Mouse (Mus musculus): ENCODE data around the gene Slc1a5.
A peak's percentile ranks its signal among the peaks of the same experiment; 100 is the strongest.

Slc1a5 gene

DNA sequence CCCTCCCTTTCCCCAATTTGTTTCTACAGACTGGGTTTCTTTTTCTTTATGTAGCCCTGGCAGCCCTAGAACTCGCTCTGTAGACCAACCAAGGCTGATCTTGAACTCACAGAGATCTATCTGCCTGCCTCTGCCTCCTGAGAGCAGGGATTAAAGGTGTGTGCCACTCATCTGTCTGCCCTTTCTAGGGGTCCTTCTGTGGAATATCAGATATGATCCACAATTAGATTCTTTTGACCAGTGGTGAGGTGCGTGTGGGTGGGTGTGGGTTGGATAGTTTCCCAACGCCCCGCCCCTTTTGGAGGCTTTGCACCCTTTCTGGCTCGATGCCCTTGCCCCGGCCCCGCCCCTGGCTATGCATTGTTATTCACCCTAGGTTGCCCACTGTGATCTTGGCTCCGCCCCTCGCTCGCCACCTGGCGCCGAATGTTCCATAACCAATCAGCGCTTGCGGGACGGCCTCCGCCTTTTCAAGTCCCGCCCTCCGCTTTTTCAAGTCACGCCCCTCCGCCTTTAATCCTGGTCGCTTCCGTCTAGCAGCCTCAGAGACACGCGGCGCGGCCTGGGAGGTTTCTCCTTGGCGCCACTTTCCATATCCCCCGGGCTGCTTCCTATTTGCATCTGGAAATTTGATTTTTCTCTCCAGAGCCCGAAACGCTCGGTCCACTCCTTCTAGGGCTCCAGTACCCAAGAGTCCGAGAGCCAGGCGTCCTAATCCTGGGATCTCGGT, at the start of gene Slc1a5:
Slc1a5 (plus strand) TSS at position 516 of the 730 bp plus-strand sequence.
- DNase-seq (ENCODE audit: low read depth, low spot score): peak; percentile 92

DNA sequence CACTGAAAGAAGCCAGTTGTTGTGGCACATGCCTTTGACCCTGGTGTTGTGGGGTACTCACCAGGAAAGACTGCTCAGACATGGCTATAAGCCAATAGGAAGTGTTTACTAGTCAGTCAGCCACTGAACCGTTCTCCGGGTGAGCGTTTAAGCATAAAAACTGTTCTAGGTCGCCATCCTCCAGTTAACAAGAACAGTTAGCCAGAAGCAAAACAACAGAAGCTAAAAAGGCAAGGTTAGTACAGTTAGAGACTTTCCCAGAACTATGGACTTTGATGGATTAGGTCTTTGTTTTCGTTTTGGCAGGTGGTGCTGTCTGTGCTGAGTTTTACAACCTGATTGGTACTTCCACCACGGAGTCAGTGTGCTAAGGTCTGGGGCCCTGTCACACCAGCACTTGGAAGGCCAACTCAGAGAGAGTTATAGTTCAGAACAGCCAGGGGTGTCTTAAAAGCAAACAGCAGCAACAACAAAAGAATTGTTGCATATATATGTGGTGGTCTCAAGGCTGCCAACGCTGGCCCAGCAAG, 49.2 kb upstream of the Slc1a5 start:
- DNase-seq (ENCODE audit: low read depth, low spot score): no peak

DNA sequence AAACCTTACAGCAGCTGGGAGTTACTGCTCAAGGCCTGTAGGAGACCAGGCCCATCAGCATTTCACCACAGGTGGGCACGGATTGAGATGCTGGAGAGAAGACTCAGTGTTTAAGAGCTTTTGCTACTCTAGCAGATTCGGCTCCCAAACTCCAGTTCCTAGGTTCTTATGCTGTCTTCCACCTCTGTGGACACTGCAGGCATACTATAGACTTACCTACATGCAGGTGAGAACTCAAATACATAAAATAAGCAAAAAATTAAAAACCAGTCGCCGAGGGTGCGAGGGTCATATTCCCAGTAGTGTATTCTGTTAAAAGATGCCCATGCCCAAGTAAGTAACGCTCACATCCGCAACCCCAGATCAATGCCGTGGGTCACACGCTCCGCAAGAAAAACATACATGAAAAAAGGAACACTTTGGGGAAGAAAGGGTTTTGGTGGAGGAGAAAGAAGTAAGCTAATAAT, 43.5 kb upstream of the Slc1a5 start:
- DNase-seq (ENCODE audit: low read depth, low spot score): no peak

DNA sequence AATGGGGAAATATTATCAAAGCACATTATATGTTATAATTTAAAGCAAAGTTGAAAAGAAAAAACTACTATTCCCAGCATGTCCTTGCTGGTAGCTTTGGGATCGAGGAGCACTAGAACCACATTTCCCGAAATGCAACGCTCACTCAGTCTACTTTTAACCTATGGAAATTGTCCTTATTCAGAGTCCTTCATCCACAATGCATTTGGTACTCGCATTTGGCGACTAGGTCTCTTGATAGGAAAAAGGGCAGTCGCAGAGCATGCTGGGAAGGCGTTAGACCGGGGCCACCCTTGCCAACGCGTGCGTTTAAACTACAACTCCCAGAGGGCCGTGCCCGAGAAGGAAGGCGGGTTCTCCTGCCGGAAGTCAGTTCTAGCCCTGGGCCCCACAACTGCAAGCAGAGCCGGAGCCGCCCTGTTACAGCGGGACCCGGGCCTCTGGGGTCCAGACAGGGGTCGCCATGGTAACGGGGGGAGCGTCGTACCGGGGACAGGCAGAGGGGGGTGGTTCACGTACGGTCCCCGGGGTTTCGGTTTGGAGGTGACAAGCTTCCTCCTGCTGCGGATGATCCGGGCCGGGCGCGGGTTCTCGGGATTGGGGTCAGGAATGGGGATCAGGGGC, 43.0 kb upstream of the Slc1a5 start, which contains the start of gene Ap2s1:
Ap2s1 (plus strand) TSS at position 338 of the 624 bp plus-strand sequence.
- peak; percentile 95 for DNase-seq (ENCODE audit: low read depth, low spot score)

DNA sequence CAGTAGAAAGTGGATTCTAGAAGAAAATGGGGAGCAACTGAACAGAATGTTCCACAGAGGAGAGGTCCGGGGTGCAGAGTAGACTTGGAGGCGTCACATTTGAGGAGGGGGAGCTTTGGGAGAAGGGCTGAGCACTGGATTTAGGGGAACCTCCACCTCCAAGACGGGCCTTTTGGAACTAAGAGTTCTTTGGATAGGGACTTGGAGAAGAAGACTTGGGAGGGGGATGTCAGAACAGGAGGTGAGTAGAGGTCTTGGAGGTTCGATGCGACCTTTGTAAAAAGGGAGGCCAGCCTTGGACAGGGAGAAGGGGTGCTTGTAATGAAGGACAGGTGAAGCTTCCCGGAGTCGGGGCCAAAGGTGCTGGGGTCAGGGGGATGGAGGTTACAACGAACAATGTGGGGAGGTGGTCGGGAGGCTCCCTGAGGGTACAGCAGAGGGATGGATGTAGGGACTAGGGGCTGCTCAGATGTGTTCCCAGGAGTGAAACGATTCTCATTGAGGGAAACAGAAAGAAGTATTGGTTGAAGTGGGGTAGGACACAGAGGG, 42.0 kb upstream of the Slc1a5 start:
- no peak for DNase-seq (ENCODE audit: low read depth, low spot score)

DNA sequence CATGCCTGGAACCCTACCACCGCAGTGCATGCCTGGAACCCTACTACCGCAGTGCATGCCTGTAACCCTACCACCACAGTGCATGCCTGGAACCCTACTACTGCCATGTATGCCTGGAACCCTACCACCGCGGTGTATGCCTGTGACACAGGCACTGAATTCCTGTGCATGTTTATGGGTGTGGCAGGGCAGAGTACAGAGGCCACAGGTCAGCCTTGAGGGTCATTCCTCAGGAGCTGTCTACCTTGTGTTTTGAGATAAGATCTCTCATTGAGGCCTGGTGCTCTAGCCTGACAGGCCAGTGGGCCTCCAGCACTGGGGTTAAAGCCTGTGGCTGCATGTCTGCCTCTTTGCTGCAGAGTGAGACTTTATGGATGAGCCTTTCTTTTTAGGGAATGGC, 35.8 kb upstream of the Slc1a5 start:
- DNase-seq (ENCODE audit: low read depth, low spot score): no peak

DNA sequence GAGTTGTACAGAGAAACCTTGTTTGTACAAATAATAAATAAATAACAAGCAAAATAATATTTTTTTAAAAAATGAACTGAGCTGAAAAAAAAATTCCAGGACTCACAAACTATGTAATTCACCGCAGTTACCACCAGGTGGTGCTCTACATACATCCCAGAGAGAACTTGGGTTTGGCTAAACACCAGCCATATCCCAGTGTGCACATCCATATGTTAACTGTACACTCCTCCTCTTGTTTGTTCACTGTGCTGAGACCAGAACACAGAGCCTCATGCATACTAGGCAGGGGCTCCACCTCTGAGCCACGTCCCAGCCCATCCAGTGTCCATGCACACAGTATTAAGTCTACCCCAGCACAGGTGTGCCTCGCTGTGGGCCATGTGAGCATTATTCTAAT, 35.0 kb upstream of the Slc1a5 start:
- DNase-seq (ENCODE audit: low read depth, low spot score): peak; percentile 53

DNA sequence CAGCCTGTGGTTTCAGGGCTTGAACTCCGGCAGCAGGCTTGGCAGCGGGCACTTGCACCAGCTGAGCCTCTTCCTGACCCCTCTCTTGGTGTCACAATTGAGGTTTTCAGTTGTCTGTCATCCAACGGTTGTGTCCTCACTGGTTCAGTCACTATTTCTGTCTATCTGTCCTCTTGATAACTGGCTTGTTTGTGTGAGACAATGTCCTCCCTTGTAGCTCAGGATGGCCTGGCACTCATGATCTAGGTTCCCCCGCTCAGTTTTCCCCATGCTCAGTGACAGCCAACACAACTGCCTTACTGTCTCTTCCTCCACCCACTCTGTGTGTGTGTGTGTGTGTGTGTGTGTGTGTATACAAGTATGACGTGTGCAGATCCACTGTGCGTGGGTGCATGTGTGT, 33.5 kb upstream of the Slc1a5 start:
- DNase-seq (ENCODE audit: low read depth, low spot score): no peak

DNA sequence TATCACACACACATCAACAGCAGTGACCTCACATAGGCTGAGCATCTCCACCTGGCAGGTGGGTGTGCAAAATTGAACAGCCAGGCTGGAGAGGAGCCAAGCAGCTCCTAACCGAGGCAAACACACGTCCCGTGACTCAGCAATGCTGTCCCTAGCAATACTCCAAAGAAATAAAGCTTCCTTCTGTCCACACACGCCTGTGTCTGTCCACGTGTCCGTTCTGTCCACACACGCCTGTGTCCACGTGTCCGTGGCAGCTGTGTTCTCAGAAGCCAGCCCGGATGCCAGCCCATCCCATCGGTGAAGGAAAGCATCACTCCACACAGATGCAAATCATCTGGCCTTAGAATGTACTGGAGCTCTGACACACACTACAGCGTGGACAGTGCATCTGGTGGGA, 29.1 kb upstream of the Slc1a5 start:
- no peak for DNase-seq (ENCODE audit: low read depth, low spot score)

DNA sequence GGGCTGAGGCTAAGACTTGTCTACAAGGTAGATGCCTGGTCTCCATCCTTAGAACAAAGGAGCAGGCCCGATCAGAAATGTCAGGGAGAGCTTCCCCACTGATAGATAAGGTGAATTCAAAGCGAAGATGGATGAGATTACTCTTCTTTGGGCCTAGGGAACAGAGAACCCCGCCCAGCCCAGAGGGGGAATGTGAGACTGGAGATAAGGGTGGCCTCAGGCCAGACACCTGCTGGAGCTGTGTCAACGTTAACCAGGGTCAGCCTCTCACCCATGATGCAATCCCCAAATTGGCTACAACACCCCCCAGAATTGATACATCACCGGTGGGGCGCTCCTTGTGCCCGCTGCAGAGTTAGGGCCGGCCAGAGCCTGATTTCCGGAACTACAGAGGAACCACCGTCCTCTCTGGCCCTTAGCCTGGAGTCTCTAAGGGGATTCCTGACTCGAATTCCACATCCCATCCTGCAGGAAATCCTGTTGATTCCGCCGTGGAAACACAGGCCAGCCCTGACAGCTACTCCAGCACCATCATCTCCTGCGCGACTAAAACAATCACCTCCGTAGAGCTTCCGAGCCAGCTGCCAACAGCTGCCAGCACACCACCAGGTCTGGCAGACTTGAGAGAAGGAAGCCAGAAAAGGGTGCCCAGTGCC, 25.6 kb upstream of the Slc1a5 start:
- DNase-seq (ENCODE audit: low read depth, low spot score): no peak

DNA sequence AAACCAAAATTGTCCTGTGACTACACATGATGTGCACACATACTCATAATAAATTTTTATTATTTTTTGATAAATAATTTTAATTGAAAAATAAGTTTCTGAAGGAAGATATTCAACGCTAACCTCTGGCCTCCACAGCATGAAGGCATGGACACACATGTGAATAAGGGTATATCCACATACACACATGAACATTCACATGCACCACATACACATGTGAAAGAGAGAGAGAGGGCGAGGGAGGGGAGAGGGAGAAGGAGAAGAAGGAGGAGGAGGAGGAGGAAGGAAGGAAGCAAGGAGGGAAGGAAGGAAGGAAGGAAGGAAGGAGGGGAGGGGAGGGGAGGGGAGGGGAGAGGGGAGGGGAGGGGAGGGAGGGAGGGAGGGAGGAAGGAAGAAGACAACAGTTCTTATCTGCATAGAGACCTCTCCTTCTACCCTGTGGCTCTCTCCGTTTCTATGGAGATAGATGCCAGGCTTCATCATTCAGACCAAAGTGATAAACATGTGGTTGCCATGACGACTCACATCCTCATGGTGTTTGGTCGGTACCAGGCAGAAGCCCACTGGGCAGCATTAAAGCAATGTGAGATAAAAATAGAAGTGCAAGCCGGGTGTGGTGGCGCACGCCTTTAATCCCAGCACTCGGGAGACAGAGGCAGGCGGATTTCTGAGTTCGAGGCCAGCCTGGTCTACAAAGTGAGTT, 22.1 kb upstream of the Slc1a5 start:
- no peak for DNase-seq (ENCODE audit: low read depth, low spot score)

DNA sequence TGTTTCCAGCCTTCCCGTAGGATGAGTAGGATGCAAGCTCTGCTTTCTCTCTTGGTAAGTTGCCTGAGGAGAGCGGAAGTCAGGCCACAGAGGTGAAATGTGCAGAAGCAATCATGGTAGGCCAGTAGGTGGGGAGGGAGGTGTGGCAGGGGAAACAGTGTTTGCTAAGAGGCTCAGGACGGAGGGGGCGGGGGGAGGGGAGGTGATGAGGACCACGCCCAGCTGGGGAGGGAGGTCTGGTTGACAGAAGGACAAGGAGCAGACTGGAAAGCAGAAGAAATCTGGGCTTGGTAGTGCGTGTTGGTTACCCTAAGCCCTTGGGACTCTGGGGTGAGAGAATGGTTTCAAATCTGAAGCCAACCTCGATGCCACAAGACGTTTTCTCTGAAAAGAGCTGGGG, 20.8 kb upstream of the Slc1a5 start:
- peak; percentile 84 for DNase-seq (ENCODE audit: low read depth, low spot score)

DNA sequence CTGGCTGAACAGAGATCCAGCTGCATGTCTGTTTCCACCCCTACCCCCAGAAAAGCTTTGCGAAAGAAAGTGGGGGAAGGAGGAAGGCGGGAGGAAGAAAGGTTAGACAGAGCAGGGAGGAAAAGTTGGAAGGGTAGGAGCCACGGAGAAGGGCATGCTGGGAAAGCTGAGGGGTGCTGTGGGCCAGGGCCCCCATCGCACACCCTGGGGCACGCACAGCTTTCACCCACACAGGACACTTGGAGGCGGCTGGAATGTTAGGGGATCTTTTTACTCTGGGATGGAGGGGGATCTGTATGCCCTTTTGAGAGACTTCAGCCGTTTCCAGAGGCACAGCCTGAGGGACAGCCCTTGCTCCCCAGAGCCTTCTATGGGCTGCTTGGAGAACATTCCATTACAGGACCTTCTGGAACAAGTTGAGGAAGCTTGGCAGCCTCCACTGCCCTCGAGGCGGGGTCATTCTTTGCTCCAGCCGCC, 20.1 kb upstream of the Slc1a5 start:
- DNase-seq (ENCODE audit: low read depth, low spot score): peak; percentile 89

DNA sequence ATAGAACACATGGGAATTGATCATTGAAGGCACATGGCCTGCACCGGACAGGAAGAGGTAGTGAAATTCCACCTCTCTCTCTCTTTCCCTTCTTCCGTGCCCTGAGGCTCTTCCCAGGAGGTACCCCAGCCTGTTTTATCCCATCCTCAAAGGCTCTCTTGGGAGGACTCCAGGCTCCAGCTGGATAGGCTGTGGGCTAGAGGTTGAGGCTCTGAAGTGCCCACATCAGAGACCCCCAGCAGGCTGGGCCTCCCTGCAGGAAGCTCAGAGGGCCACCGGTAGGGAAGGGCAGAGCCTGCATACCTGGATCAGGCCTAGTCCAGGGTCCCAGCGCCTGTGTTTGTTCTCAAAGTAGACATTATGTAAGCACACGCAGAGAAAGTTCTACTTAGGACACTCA, 19.5 kb upstream of the Slc1a5 start:
- no peak for DNase-seq (ENCODE audit: low read depth, low spot score)

DNA sequence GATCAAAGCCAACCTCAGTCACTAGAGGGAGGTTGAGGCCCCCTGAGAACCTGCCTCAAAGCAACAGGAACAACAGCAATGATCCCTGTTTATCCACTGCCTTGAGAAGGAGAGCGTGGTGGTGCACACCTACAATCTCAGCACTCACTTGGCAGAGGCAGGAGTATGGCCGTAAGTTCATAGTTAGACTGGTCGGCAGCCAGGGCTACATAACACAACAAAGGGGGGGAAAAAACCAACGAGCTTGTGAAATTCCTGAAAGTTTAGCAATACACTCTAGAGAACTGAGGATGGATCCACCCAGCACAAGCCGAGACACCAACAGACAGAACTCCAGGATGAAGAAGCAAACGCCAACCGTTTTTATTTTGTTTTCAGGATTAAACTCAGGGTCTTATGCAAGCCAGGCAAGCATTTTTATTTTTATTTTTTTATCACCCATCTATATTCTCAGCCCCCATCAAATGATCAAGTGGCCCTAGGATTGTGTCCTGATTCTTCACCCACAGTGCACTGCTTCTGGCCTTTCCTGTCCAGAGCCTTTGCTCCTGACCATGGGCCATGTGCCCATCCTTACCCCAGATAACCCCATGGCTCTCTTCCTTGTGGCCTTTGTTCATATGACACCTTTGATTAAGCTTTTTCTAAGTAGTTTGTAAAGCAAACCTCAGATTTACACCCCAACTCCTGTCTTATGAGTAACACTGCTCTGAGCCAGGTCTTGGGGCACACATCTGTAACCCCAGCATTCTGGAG, 17.5 kb upstream of the Slc1a5 start:
- DNase-seq (ENCODE audit: low read depth, low spot score): peak; percentile 79

DNA sequence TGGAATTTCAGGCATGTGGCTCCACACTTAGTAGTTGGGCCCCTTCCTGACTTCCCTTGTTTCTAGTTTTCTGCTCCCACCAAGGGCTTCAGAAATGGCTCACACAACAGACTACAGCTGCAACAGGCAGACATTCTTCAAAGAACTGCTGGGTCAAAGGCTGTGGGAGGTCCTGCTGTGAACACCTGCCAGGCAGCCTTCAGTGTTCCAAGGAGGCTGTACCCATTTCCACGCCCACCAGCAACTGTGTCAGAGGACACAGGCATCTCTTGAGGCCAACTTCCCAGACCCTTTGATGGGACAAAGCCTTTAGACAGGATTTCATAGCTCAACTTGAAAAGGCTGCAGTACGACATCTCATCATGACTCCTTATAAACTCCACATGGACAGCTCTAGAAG, 14.7 kb upstream of the Slc1a5 start:
- DNase-seq (ENCODE audit: low read depth, low spot score): no peak

DNA sequence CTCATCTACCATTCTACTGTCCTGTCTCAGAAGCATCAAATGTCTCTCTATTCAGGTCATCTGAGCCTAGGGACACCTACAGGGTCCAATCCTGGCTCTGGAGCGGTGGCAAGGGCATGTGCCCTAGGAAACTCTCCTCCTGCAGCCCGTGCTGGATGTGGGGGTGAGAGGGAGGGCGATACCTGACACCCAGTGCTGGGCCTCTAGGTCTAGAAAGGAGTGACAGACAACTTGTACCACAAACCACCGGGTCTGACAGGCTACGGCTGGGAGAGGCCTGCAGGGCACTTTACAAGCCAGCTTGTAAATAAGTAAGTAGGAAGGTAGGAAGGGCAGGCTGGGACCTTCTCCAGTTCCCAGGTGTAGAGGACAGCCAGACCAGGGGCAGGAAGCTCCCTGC, 5.3 kb upstream of the Slc1a5 start:
- DNase-seq (ENCODE audit: low read depth, low spot score): no peak

DNA sequence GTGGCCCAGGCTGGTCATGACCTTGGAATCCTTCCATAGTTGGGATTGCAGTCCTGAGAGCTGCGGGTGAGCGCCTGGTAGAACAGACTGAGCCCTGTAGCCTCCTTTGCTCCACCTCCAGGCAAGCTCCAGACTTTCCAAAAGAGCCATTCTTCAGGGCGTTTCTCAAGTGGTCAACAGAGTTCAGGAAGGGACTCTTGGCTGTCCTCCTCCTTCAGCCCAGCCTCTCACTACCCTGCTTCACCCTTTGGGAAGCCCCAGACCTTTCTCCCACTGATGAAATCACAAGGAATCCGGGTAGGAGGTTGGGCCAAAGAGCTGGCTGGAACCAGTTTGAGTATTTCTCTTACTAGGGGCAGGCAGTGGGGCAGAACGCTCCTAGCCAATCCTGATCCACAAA, 1.1 kb upstream of the Slc1a5 start:
- DNase-seq (ENCODE audit: low read depth, low spot score): peak; percentile 84

DNA sequence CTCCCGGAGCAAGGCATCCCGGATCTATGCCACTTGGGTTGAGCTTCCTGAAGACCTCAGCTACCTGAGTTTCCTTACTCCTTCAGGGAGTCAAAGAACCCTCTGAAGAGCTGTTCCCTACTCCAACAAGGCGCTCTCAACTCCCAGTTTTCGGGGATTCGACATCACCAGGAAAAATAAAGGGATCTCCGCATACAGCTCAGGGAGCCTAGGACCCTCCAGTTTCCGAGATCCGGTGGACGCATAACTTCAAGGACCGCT, 345 bp downstream of the Slc1a5 start:
- no peak for DNase-seq (ENCODE audit: low read depth, low spot score)

DNA sequence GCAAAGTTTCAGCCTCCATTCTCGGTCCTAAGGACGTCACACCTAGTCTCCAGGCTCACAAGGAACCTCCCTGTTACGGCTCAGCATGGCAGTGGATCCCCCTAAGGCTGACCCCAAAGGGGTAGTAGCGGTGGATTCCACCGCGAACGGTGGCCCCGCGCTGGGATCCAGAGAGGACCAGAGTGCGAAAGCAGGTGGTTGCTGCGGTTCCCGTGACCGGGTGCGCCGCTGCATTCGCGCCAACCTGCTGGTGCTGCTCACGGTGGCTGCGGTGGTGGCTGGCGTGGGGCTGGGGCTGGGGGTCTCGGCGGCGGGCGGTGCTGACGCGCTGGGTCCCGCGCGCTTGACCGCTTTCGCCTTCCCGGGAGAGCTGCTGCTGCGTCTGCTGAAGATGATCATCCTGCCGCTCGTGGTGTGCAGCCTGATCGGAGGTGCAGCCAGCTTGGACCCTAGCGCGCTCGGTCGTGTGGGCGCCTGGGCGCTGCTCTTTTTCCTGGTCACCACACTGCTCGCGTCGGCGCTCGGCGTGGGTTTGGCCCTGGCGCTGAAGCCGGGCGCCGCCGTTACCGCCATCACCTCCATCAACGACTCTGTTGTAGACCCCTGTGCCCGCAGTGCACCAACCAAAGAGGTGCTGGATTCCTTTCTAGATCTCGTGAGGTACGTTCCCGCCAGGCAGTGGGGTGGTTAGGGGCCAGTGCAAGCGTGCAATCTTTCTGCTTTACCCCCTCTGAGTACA, 845 bp downstream of the Slc1a5 start:
- DNase-seq (ENCODE audit: low read depth, low spot score): no peak

Data from skeletal muscle tissue, adult 2 months (tissue).